ENCODE assay signal across 1 mouse cellular context in the genomic region with DNA sequence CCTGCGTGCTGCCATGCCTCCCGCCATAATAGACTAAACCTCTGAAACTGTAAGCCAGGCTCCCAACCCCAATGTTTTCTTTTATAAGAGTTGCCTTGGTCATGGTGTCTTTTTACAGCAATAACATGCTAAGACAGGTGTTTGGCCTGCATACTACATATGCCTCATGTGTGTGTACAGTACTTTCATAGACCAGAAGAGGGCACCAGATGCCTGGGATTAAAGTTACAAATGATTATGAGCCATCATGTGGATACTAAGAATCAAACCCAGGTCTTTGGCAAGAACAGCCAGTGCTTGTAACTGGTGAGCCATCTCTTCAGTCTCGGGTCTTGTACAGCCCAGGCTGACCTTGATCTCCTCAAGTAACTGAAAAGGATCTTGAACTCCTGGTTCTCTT.
TF ChIP-seq lines count a peak whose summit lies in the region.

No protein-coding gene starts in this region.

TF ChIP-seq in CH12.LX, 34 proteins besides CTCF, POLR2A, EP300 and RAD21:
- no peak for TF ChIP-seq CHD1 (IDR thresholded peaks at IDR 0.05; ENCODE audit: low read depth, low read length)
- no peak for TF ChIP-seq MAX (IDR thresholded peaks at IDR 0.05; ENCODE audit: low read length)
- TF ChIP-seq ZC3H11A (IDR thresholded peaks at IDR 0.05; ENCODE audit: low read depth, low read length) = no peak
- no peak for TF ChIP-seq ZKSCAN1 (IDR thresholded peaks at IDR 0.05; ENCODE audit: borderline replicate concordance, low read depth, low read length)
